Mouse (Mus musculus) embryonic facial prominence, embryonic 11.5 days (tissue): ENCODE measurements around the gene Rasgrf2. TPM values are rescaled to one million over a fixed set of nuclear protein-coding genes. Genes with fewer than 3 reads are reported as not detected.

Experiments
- ATAC-seq: fragments of 200-750 bp; cut with Nextera tagmentation; replicated peaks from 2 replicates; pipeline ENCODE4 v1.8.0; 2017; ENCODE audit warnings: low read depth; ENCODE audit not compliant: insufficient number of reproducible peaks, low FRiP score, low TSS enrichment
- DNase-seq: peaks from one replicate; pipeline ENCODE4 v3.0.0-alpha.2; 2015; ENCODE audit warnings: low spot score
- H3K27ac ChIP-seq: fragments of 300-500 bp; sonication (generic); replicated peaks from 2 replicates; pipeline ENCODE4 v1.5.1; 2014; ENCODE audit warnings: mild to moderate bottlenecking, low read depth, low read length, control low read depth
- H3K27me3 ChIP-seq: fragments of 300-500 bp; sonication (generic); 2 replicates; pipeline ENCODE4 v1.6.1; 2014; ENCODE audit warnings: mild to moderate bottlenecking, low read length, moderate library complexity, mixed read lengths; ENCODE audit not compliant: control insufficient read depth, insufficient read depth
- H3K36me3 ChIP-seq: fragments of 300-500 bp; sonication (generic); replicated peaks from 2 replicates; pipeline ENCODE4 v1.6.1; 2014; ENCODE audit warnings: low read depth, mild to moderate bottlenecking, low read length, moderate library complexity, mixed read lengths; ENCODE audit not compliant: control insufficient read depth, insufficient read depth
- H3K4me1 ChIP-seq: fragments of 300-500 bp; sonication (generic); 2 replicates; pipeline ENCODE4 v1.6.1; 2014; ENCODE audit warnings: low read length, mixed read lengths; ENCODE audit not compliant: control insufficient read depth, insufficient read depth
- H3K4me2 ChIP-seq: fragments of 300-500 bp; sonication (generic); 2 replicates; pipeline ENCODE4 v1.6.1; 2014; ENCODE audit warnings: low read depth, mild to moderate bottlenecking, control low read depth, low read length, moderate library complexity
- H3K4me3 ChIP-seq: fragments of 300-500 bp; sonication (generic); 2 replicates; pipeline ENCODE4 v1.5.1; 2014; ENCODE audit warnings: low read depth, low read length, control low read depth
- H3K9ac ChIP-seq: fragments of 300-500 bp; sonication (generic); replicated peaks from 2 replicates; pipeline ENCODE4 v1.6.1; 2014; ENCODE audit warnings: mild to moderate bottlenecking, control low read depth, low read length
- H3K9me3 ChIP-seq: fragments of 300-500 bp; sonication (generic); replicated peaks from 2 replicates; pipeline ENCODE4 v1.6.1; 2016; ENCODE audit warnings: mild to moderate bottlenecking, low read length, inconsistent platforms, mixed read lengths; ENCODE audit not compliant: control insufficient read depth
- WGBS: fragments of 180-500 bp; shearing (Covaris S2); extraction: QIAGEN DNeasy Blood & Tissue Kit; methylation state at CpG from one replicate; pipeline ENCODE4 v1.1.7; 2014; 5-methylcytosine and 5-hydroxymethylcytosine counted together
- polyA plus RNA-seq: library from polyadenylated mRNA; unstranded; fragments of >200 nt; fragmentation: Nextera tagmentation; extraction: Ambion mirVana; gene quantifications from 2 replicates; pipeline ENCODE4 v1.2.1, GENCODE M21; 2014

The Rasgrf2 gene
- polyA plus RNA-seq, 1 experiment from 2014 or later: 0.10 TPM

DNA sequence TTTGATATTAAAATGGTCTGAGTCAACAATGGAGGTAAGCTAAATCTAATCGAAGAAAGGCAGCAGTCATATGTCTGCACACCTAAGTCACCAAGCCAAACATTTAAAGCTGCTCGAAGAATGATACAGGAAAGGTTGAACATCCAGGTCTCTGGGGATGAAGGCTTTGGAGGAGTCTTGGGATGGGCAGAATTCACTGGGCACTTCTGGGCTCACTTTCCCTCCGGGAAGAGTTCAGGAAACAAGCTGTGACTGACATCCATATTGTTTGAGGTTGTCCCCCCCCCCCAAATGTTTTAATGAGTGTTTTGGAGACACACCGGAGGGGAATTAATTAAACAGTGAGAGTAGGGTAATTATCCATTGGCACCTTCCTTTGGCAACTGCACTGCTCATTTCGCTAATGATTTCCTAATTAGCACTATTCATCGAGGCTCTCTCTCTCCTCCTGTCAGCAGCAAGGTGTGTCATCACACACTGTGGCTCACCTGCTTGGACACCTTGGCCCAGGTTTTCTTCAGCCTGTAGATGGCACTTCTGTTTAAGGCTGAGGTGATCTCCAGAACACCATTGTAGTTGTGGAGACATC, 241.3 kb downstream of the Rasgrf2 start:
- WGBS: 84% methylated on average over 6 of the region's 6 CpGs
- Histone ChIP-seq H3K27me3 (no peaks in the 10 kb centered on the region), H3K9me3 (no peaks in the 10 kb centered on the region), H3K4me1 (no peaks in the 10 kb centered on the region), H3K4me2 (no peak overlapping the region), H3K9ac (no peak overlapping the region), H3K27ac (no peak overlapping the region), H3K36me3 (no peaks in the 10 kb centered on the region), H3K4me3 (no peak overlapping the region)
- ATAC-seq: no peak
- DNase-seq: no peak

DNA sequence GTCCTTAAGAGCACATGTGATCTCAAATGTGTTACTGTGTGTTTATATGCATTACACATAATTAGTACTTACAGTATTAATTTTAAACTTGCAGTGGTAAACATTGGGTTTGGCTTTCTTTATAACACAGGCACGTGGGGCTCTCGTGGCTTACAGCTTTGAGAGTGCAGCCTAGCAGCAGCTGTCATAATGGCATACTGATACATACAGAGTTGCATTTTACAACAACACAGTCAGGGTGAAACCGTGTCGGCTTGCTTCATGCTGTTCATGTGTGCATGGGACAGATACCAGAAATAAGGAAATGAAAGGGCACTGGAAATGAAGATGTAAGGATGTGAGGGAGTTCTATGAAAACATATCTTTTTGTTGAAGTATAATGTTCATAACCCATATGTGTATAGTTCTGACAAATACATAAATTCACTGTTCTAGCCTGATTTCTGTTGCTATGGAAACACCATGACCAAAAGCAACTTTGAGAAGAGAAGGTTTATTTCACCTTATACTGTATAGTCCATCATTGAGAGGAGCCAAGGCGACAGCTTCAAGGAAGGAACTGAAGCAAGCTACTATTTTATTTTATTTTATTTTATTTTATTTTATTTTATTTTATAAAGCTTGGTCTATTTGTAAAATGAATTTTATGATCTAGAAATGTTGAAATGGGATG, 246.6 kb downstream of the Rasgrf2 start:
- DNase-seq (no peak), ATAC-seq (no peak)
- no peak overlapping the region for H3K27ac ChIP-seq
- H3K36me3 ChIP-seq: no peaks in the 10 kb centered on the region
- no peak overlapping the region for H3K9ac ChIP-seq
- WGBS: 85% methylated on average over 5 of the region's 5 CpGs
- no peak overlapping the region for H3K4me2 ChIP-seq
- no peaks in the 10 kb centered on the region for H3K27me3 ChIP-seq
- H3K4me1 ChIP-seq: no peaks in the 10 kb centered on the region
- no peaks in the 10 kb centered on the region for H3K9me3 ChIP-seq
- no peak overlapping the region for H3K4me3 ChIP-seq

DNA sequence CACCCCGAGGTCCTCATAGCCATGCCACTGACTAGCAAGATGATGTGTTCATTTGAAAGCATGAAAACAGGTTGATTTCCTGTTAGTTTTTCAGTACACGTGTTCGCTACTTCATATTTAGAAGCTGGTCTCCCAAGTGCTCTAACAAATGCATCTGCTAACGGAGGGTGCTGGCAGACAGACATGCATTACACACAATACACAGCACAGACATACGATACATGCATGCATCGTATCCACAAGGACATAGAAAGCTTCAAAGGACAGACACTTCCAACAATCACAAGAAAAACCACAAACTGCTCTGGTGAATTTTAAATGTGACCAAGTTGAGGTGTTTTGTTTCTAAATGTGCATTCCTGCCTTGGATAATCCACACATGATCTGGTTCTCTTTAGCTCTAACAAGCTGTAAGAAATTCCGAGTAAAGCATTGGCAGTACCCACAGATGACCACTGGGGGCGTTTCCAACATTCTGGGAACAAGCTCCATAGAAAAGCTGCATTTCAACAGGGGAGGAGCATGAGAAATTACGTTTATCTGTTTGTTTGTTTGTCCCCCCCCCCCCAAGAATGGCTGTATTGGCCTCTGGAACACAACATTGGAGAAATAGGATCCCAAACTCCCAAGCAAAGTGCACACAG, 249.5 kb downstream of the Rasgrf2 start:
- WGBS: 60% methylated on average over 9 of the region's 9 CpGs
- Histone ChIP-seq H3K9me3 (no peaks in the 10 kb centered on the region), H3K27ac (no peak overlapping the region), H3K4me2 (no peak overlapping the region), H3K36me3 (no peaks in the 10 kb centered on the region), H3K4me3 (no peak overlapping the region), H3K27me3 (no peaks in the 10 kb centered on the region), H3K4me1 (no peaks in the 10 kb centered on the region), H3K9ac (no peak overlapping the region)
- DNase-seq: peak; percentile 83
- ATAC-seq: no peak

DNA sequence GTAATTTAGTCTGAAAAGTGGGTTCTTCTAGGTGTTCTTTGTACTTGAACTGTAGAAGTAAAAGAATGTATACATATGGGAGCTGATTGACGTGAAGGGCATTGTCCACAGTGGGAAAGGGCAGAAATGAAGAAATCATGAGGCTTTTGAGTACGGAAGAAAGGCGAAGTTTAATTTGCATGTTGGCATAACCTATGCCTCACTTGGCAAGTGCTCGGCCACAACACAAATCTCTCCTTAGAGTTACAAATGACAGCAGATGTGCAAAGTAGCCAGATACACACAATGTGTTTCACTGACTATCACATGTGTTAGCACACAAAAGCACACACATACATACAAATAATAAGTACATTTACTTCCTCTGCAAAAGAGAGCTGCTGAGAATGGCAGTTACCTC, 251.2 kb downstream of the Rasgrf2 start:
- Histone ChIP-seq H3K4me3 (no peak overlapping the region), H3K27me3 (no peaks in the 10 kb centered on the region), H3K4me1 (no peaks in the 10 kb centered on the region), H3K36me3 (no peaks in the 10 kb centered on the region), H3K9me3 (no peaks in the 10 kb centered on the region), H3K27ac (no peak overlapping the region), H3K4me2 (no peak overlapping the region), H3K9ac (no peak overlapping the region)
- DNase-seq (no peak), ATAC-seq (no peak)
- 91% methylated on average over 4 of the region's 4 CpGs for WGBS

DNA sequence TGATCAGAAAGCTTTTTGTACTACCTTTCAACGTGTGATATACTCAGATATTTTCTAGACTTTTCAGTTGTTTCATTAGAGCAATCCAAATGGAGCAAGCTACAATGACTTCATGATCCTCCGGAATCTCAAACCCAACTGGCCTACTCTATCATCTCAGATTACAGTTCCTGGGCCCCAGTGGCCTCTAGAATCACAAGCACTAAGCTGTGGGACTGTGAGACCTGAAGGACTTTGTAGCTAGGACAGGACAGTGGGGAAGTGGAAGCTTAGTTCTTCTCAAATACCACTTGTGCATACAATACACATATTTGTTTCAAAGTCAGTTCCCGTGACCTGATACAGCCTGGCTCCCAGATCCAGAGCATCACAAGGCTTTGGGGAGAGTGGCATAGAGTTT, 253.5 kb downstream of the Rasgrf2 start:
- Histone ChIP-seq H3K36me3 (no peaks in the 10 kb centered on the region), H3K4me1 (no peaks in the 10 kb centered on the region; the same call in 1 of the 2 replicates), H3K27me3 (no peaks in the 10 kb centered on the region), H3K4me2 (no peak overlapping the region), H3K9ac (no peak overlapping the region), H3K27ac (no peak overlapping the region), H3K4me3 (no peak overlapping the region), H3K9me3 (no peaks in the 10 kb centered on the region)
- ATAC-seq (no peak), DNase-seq (no peak)
- WGBS: 77% methylated on average over 3 of the region's 3 CpGs

DNA sequence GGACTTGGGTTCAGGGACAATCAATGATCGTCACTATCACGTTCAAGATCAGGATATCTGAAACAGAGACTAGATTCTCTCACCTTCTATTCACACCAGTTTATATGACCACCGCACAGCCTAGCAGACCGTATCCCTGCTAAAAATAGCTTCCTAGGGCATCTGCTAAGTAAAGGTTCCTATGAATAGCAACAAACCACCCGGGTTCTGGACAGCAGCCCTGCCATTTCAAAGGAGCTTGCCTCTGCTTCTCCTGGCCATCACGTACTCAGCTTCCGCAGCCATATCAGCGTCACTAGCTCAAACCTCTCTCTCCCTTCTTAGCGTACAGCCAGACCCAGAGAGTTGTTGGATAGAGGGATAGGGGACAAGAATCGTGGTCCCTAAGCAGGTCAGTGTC, 254.1 kb downstream of the Rasgrf2 start:
- Histone ChIP-seq H3K27ac (no peak overlapping the region), H3K9me3 (no peaks in the 10 kb centered on the region), H3K9ac (no peak overlapping the region), H3K36me3 (no peaks in the 10 kb centered on the region), H3K27me3 (no peaks in the 10 kb centered on the region), H3K4me3 (no peak overlapping the region), H3K4me1 (no peaks in the 10 kb centered on the region; the same call in 1 of the 2 replicates), H3K4me2 (no peak overlapping the region)
- 89% methylated on average over 10 of the region's 10 CpGs for WGBS
- ATAC-seq (no peak), DNase-seq (no peak)

DNA sequence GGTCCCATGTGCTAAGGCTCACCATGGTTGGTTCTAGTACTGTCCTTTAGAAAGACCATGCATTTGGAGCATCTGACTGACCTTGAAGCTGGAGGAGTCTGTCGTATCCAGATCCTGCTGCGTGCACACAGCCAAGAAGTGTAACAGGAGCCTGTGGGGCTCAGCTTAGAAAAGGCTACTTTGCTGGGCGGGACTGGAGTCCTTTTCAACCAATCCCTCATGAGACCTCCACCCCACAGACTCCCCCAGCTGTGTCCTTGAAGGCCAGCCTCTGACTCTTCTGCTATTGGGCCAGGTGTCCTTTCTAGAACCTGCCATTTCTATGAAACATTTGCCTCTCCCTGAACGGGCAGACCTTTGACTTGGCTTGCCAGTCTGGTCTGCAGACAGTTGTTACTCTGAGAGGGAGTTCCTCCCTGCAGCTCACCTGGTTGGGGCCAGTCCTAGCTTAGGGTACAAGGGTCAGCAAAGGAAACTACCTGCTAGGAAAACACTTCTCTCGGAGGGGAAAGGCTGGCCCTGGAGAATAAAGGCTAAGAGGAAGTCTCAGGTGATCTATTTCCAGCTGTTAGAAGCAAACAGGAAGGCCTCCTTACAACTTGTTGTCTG, 254.6 kb downstream of the Rasgrf2 start, which contains the start of gene Ckmt2:
Ckmt2 (minus strand) TSS at position 145 of the 609 bp plus-strand sequence.
- ATAC-seq (no peak), DNase-seq (no peak)
- Histone ChIP-seq H3K9ac (no peak within 1 kb of the TSS), H3K4me1 (no peaks in the 10 kb centered on the region; the same call in 1 of the 2 replicates), H3K27me3 (no peaks in the 10 kb centered on the region), H3K9me3 (no peaks in the 10 kb centered on the region), H3K4me2 (no peak within 1 kb of the TSS), H3K4me3 (no peak within 1 kb of the TSS), H3K36me3 (no peaks in the 10 kb centered on the region), H3K27ac (no peak within 1 kb of the TSS)
- WGBS: 72% methylated on average over 5 of the region's 5 CpGs

DNA sequence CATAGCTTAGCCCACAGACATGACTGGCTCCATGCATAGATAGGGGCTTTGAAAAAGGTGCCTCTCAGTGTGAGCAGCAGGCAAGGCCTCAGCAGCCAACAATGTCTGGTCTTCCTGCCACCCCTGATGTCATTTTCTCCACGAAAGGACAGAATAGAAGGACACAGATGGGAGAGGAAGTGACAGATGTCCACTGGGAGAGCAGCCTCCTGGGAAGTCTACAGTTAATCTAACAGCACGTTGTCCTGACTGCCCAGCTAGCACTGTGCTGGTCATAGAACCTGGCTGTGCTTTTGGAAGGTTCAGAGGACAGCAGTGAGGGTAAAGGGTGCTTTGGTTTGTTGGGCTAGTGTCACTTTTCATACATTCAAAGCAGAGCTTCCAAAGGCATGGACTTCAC, 255.9 kb downstream of the Rasgrf2 start:
- H3K27me3 ChIP-seq: no peaks in the 10 kb centered on the region
- DNase-seq (no peak), ATAC-seq (no peak)
- no peaks in the 10 kb centered on the region for H3K36me3 ChIP-seq
- no peak overlapping the region for H3K4me3 ChIP-seq
- no peak overlapping the region for H3K4me2 ChIP-seq
- no peak overlapping the region for H3K27ac ChIP-seq
- no peaks in the 10 kb centered on the region for H3K9me3 ChIP-seq
- H3K9ac ChIP-seq: no peak overlapping the region
- WGBS: 64% methylated on average over 2 of the region's 2 CpGs
- no peaks in the 10 kb centered on the region; the same call in 1 of the 2 replicates for H3K4me1 ChIP-seq
